Mouse (Mus musculus) heart, embryonic 10.5 days (tissue): Measurements from ENCODE around the gene Lrrc1. TPM values are rescaled to one million over a fixed set of nuclear protein-coding genes. Genes with fewer than 3 reads are reported as not detected.
A peak's percentile ranks its signal among the peaks of the same experiment; 100 is the strongest.

Experiments used
- DNase-seq: peaks from one replicate; pipeline ENCODE4 v3.0.0-alpha.2; 2017; ENCODE audit warnings: low spot score
- H3K27ac ChIP-seq: fragments of 300-500 bp; sonication (generic); 2 replicates; pipeline ENCODE4 v1.5.1; 2016; ENCODE audit warnings: mild to moderate bottlenecking
- H3K27me3 ChIP-seq: fragments of 300-500 bp; sonication (generic); 2 replicates; pipeline ENCODE4 v1.6.1; 2016; ENCODE audit warnings: mild to moderate bottlenecking; ENCODE audit not compliant: poor library complexity, insufficient read depth, severe bottlenecking
- H3K36me3 ChIP-seq: fragments of 300-500 bp; sonication (generic); 2 replicates; pipeline ENCODE4 v1.6.1; 2016; ENCODE audit warnings: mild to moderate bottlenecking, moderate library complexity
- H3K4me1 ChIP-seq: fragments of 300-500 bp; sonication (generic); 2 replicates; pipeline ENCODE4 v1.6.1; 2016; ENCODE audit warnings: mild to moderate bottlenecking
- H3K4me3 ChIP-seq: fragments of 300-500 bp; sonication (generic); 2 replicates; pipeline ENCODE4 v1.5.1; 2016; ENCODE audit warnings: mild to moderate bottlenecking, moderate library complexity
- H3K9me3 ChIP-seq: fragments of 300-500 bp; sonication (generic); 2 replicates; pipeline ENCODE4 v1.6.1; 2016; ENCODE audit warnings: mild to moderate bottlenecking, moderate library complexity
- WGBS: fragments of 180-500 bp; shearing (Covaris S2); methylation state at CpG from one replicate; pipeline ENCODE4 v1.1.7; 2016; 5-methylcytosine and 5-hydroxymethylcytosine counted together
- polyA plus RNA-seq: library from polyadenylated mRNA; unstranded; fragments of >200 nt; fragmentation: Nextera tagmentation; extraction: Ambion mirVana; gene quantifications from 2 replicates; pipeline ENCODE4 v1.2.1, GENCODE M21; 2016

Gene Lrrc1
- polyA plus RNA-seq, 1 experiment from 2014 or later, result 13.5 TPM

DNA sequence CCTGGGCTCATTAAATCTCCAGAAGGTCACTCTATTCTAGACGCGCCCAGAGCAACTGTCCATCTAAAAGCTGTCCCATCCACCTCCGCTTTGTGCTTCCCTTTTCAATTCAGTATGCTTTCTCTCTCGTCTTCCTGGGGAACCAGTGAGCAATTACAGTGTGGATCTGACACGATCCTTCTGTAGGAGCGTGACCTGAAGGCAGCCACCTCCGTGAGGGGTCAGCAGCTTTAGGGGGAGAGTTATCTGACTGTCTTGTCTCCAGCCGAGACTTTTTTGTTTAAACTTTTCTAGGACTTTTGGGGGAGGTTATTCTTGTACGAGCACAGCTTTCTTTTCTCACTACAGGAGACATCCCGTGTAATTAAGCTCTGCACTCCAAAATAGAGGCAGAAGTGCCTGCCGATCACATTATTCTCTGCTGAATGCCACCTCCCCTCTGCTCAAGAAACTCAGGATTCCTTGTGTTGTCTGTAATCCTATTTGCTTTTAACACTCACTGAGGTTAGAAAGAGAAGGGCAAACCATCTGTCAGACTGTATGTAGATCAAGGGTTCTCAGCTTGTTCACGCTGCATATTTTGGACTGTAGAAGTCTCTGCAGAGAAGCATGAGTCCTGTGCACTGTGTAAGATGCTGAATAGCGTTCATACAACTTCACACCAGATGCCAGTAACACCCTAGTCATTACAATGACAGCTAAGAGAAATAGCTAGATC is 24.3 kb upstream of the Lrrc1 start:
- Histone ChIP-seq H3K36me3 (no peaks in the 10 kb centered on the region), H3K9me3 (no peaks in the 10 kb centered on the region), H3K27ac (no peak overlapping the region), H3K27me3 (no peaks in the 10 kb centered on the region), H3K4me3 (no peak overlapping the region), H3K4me1 (peaks cover 3% of the 10 kb centered on the region; the same call in 1 of the 2 replicates)
- 48% methylated on average over 13 of the region's 13 CpGs for WGBS
- DNase-seq, result no peak

DNA sequence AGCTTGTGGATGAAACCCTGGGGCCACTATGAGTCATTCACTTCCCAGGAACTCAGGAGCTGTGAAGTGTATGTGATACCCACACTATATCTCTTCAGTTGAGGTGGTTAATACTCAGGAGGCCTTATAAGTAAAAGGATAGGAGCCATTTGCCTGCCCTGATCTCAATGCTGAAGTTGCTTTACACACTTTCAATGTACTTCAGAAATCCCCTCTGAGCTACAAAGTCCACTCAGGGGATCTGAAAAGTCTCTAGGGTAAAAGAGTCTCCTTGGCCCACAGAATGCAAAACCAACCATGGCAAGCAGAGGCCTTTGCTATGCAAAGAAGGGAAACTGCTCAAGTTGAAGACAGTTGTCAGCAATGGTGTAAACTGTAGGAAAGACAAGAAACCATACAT is 17.2 kb upstream of the Lrrc1 start:
- Histone ChIP-seq H3K9me3 (peaks cover 2% of the 10 kb centered on the region; the same call in 1 of the 2 replicates), H3K27me3 (no peaks in the 10 kb centered on the region), H3K4me1 (no peaks in the 10 kb centered on the region), H3K27ac (no peak overlapping the region), H3K36me3 (no peaks in the 10 kb centered on the region), H3K4me3 (no peak overlapping the region)
- no peak for DNase-seq

DNA sequence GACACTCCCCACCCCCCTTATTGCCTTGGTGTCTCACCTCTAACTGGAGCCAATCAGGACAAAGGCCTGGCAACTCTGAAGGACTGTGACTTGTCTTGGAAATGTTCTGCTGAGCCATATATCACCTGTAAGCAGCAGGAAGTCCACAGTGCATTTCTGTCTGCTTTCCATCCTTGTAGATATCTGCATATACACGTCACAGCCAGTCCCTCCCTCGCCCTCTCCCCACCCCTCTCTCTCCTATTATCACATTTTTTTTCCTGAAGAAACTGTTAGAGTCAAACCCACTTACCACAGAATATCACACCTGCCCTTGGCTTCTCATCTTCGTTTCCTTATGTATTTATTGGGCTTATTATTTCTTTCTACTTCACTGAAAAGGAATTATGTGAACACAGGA is 13.3 kb upstream of the Lrrc1 start:
- 58% methylated on average over 3 of the region's 3 CpGs for WGBS
- peaks cover 4% of the 10 kb centered on the region; the same call in 1 of the 2 replicates for H3K4me1 ChIP-seq
- DNase-seq, result no peak
- no peaks in the 10 kb centered on the region for H3K36me3 ChIP-seq
- no peaks in the 10 kb centered on the region for H3K27me3 ChIP-seq
- H3K4me3 ChIP-seq, result no peak overlapping the region
- peaks cover 2% of the 10 kb centered on the region; the same call in 1 of the 2 replicates for H3K9me3 ChIP-seq
- no peak overlapping the region for H3K27ac ChIP-seq

DNA sequence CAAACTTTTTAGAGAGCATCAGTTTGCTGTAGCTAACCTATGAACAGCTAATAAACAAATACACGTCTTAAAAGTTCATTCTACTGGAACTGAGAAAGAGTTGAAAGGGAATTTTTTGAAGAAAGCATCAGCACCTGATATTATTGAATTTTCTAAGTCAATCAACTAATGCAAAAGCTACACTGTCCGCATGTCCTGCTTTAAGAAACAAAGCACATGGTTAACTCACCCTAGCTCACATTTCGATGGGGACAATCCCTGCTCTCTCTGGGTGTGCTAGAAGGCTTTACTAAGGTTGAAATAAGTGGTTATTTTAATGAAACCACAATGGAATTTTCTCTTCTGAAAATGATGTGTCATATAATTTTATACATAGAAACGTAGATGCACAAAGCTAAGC is 12.5 kb upstream of the Lrrc1 start:
- DNase-seq, result no peak
- peaks cover 4% of the 10 kb centered on the region; the same call in 1 of the 2 replicates for H3K4me1 ChIP-seq
- no peaks in the 10 kb centered on the region for H3K27me3 ChIP-seq
- 88% methylated on average over 4 of the region's 4 CpGs for WGBS
- H3K9me3 ChIP-seq, result peaks cover under 1% of the 10 kb centered on the region; the same call in 1 of the 2 replicates
- no peak overlapping the region for H3K4me3 ChIP-seq
- H3K27ac ChIP-seq, result no peak overlapping the region
- no peaks in the 10 kb centered on the region for H3K36me3 ChIP-seq

DNA sequence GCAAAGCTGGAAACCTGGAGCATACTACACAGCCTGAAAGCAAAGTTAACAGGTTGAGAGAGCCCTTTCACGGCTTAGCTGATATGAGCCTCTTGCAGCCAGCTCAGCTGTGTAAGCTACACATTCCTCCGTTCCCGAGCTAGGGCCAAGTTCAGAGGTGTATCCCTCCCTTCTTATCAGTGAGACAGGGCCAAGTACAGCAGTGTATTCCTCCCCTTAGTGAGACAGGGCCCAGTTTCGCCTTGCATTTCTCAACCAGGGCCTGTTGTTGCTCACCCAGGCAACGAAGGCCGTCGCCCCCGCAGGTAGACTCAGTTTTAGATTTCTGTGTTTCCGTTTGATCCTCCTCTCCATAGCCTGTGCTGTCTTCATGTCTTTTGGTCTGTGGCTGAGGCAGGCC is 11.8 kb upstream of the Lrrc1 start:
- WGBS, result 55% methylated on average over 9 of the region's 9 CpGs
- Histone ChIP-seq H3K9me3 (no peaks in the 10 kb centered on the region), H3K4me1 (peaks cover 4% of the 10 kb centered on the region; the same call in 1 of the 2 replicates), H3K4me3 (no peak overlapping the region), H3K27ac (no peak overlapping the region), H3K36me3 (no peaks in the 10 kb centered on the region), H3K27me3 (no peaks in the 10 kb centered on the region)
- DNase-seq, result no peak

DNA sequence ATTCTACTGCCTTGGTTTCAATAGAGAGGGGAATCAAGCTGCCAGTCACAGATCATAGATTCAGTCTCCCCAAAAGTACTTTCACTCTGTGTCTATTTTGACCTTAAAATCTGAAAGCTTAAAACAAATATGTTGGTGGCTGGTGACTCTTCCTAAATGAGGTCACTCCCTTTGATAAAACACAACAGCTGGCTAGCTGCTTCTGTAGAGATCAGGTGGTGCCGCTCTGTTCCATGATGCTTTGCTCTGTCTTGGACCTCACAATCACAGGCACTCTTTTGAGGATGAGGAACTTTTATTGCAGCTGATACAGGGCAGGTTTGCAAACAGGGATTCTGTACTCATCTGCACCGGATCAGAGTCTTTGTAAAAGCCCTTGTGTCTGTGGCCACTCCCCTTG is 8.8 kb upstream of the Lrrc1 start:
- H3K36me3 ChIP-seq, result no peaks in the 10 kb centered on the region
- 66% methylated on average over 2 of the region's 2 CpGs for WGBS
- H3K4me3 ChIP-seq, result no peak overlapping the region
- no peak overlapping the region for H3K27ac ChIP-seq
- H3K9me3 ChIP-seq, result no peaks in the 10 kb centered on the region
- DNase-seq, result peak; percentile 45
- H3K4me1 ChIP-seq, result peaks cover 4% of the 10 kb centered on the region; the same call in 1 of the 2 replicates
- no peaks in the 10 kb centered on the region for H3K27me3 ChIP-seq

DNA sequence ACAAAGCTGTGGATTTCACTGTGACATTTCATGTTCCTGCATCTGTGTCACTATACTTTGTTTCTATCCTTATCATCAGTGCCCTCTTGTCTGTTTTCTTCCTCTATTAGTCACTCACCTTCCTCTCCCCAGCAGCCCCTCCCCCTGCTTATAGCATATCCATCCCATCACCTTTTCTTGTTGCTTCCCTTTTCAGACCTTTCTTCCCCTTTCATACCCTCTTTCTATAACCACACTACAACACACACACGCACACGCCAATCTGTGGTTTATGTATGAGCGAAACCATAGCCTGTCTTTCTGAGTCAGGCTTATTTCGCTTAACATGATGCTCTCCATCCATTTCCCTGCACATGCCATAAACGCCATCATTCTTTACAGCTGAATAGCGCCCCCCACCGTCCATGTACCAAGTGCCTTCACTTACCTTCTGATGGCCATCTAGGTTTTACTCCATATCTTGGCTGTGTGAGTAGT is 6.4 kb upstream of the Lrrc1 start:
- Histone ChIP-seq H3K36me3 (no peaks in the 10 kb centered on the region), H3K4me3 (no peak overlapping the region), H3K9me3 (no peaks in the 10 kb centered on the region), H3K27ac (no peak overlapping the region), H3K27me3 (no peaks in the 10 kb centered on the region), H3K4me1 (no peaks in the 10 kb centered on the region)
- DNase-seq, result no peak
- 65% methylated on average over 7 of the region's 7 CpGs for WGBS

DNA sequence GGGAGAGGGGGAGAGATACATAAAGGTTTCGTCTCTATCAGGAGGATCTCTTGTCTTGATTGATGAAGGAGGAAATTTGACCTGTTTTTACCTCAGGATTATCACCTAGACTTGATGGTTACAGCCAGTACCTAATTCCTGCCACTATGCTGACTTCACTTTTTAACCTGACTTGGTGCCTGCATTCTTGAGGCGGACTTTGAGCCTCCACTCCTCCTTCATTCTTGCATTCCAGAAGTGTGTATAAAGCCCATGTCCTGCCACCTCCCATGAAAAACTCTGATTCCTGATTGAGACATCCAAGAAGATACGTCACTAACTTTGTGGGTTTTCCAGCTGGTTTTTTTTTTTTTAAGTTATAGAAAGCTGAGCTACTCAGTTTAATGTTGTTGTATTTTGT is 1.3 kb upstream of the Lrrc1 start:
- H3K27me3 ChIP-seq, result no peaks in the 10 kb centered on the region
- H3K9me3 ChIP-seq, result no peaks in the 10 kb centered on the region
- H3K27ac ChIP-seq, result no peak overlapping the region
- 34% methylated on average over 3 of the region's 3 CpGs for WGBS
- H3K36me3 ChIP-seq, result no peaks in the 10 kb centered on the region
- H3K4me1 ChIP-seq, result peaks cover 26% of the 10 kb centered on the region
- no peak for DNase-seq
- peak overlapping the region; percentile 88; the same call in 1 of the 2 replicates for H3K4me3 ChIP-seq

DNA sequence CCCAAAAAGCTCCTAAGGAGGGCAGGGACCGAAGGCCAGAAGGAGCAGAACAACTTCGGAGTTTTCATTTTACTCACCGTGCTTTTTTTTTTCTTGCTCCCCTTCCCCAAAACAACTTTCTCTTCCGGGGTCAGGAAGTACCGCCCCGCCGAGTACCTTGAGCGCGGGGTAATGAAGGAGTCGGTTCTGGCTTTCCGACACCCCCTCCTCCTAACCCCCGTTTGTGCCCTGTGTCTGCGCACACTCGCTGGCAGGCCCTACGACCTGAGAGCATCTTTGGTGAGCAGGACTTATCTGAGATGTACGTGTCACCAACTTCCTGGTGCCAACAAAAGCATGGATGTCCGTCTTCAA is 375 bp upstream of the Lrrc1 start:
- DNase-seq, result no peak
- Histone ChIP-seq H3K4me3 (peak overlapping the region; percentile 88), H3K27ac (peak overlapping the region; percentile 96), H3K9me3 (no peaks in the 10 kb centered on the region), H3K4me1 (peaks cover 26% of the 10 kb centered on the region), H3K36me3 (no peaks in the 10 kb centered on the region), H3K27me3 (no peaks in the 10 kb centered on the region)
- 0% methylated on average over 17 of the region's 17 CpGs for WGBS

DNA sequence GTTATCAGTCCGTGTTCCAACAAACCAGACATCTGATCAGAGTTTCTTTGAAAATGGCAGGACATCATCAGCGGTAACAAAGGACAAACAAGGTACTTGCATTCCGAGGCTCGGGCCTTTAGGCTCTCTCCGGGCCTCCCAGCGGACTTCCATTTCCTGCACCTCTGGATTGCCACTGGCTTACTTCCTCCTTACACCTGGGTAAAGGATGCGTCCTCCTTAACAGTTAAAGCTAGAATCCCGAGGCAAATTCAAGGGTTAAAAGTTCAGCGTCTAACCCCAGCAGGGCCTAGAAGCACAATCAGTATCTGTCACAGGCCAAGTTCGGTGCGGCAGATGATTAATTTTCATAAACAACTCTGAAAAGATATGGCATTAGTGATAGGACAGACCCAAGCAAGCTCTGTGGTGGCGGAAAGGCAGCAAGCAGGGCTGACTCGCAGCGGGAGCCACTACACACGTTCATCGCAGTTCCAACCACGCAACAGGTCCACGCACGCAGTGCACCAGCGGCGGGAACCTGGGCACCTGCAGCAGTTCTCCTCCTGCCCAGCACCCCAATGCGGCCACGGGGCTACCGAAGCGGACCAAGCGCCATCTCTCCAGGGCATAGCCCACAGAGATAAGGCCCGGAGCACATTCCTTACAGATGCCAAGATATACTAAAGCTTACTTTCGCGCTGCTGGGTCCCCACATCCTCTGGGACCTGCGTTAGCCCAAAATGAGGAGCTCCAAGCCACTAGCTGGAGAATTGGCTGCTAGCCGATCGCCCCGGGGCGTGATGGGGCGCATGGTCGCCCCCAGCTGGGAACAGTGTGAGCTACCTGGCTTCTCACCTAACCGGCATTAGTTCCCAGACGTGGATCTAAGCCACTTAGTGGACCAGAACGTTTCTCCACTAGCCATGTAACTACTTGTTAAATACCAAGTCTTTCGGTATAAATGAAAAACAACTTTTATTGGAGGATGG is 1.0 kb downstream of the Lrrc1 start:
- H3K27me3 ChIP-seq, result no peaks in the 10 kb centered on the region
- WGBS, result under 1% methylated on average over 40 of the region's 40 CpGs
- H3K27ac ChIP-seq, result peak overlapping the region; percentile 96

DNA sequence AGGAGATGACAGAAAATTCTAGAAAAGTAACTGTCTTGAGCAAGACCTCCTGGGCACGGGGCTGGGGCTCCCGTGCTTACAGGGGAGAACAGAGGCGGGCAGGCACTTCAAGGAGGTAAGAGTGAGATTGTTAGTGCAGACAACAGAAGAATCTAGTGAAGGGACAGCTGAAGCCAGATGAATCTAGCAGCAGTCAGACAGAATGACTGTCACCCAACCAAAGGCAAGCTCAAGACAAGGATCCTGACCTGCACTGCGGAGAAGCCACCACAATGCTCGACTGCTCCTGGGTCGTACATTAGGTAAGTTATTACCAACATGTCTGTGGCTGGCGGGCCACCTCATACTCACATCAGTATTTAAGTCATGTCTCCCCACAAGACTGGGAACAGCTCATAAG is 3.1 kb downstream of the Lrrc1 start:
- Histone ChIP-seq H3K4me3 (no peak overlapping the region), H3K4me1 (peaks cover 48% of the 10 kb centered on the region), H3K36me3 (no peaks in the 10 kb centered on the region), H3K27ac (no peak overlapping the region), H3K9me3 (no peaks in the 10 kb centered on the region), H3K27me3 (no peaks in the 10 kb centered on the region)
- 90% methylated on average over 7 of the region's 7 CpGs for WGBS
- no peak for DNase-seq

More for the DNA sequence above, 1.0 kb downstream of the Lrrc1 start:
- Histone ChIP-seq H3K4me1 (peaks cover 27% of the 10 kb centered on the region), H3K9me3 (no peaks in the 10 kb centered on the region), H3K4me3 (peak overlapping the region; percentile 88), H3K36me3 (no peaks in the 10 kb centered on the region)
- peak; percentile 63 for DNase-seq

DNA sequence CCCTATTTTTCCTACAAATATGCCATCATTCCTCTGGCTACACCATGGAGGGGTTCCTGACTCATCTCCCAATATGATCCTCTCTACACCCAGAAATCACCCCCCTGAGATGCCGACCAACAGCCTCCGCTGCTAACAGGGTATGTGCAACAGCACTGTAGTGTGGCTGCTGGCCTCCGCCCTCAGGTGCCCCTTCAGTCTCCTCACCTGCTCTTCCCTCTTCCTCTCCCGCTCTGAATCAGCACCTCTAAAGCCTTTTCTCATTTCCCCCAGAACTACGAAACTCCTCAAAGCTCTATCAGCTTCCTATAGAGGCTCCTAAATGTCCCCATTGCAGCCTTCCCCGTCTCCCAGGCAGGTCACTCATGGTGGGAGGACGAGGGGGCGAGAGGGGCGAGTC is 5.4 kb downstream of the Lrrc1 start:
- H3K4me1 ChIP-seq, result peaks cover 58% of the 10 kb centered on the region
- 86% methylated on average over 9 of the region's 9 CpGs for WGBS
- no peaks in the 10 kb centered on the region for H3K27me3 ChIP-seq
- no peak for DNase-seq
- H3K9me3 ChIP-seq, result no peaks in the 10 kb centered on the region
- no peak overlapping the region for H3K4me3 ChIP-seq
- no peaks in the 10 kb centered on the region for H3K36me3 ChIP-seq
- H3K27ac ChIP-seq, result no peak overlapping the region

DNA sequence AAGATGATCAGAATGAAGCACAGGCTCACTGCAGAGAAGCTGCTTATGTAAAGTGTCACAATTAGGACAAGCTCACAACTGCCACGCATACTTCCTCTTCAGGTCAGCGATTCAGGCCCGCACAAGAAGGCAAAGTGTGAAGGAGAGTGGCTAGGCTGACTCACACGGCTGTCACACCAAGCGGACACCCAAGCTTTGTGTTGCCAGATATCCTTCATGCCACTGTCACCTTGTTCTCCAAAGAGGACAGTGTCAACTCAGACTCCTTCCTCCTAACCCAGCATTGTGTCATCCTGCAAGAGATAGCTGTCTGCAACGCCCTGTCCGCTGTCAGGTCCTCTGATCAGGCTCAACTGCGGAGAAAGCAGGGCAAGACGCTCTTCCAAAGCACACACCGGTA is 7.3 kb downstream of the Lrrc1 start:
- 51% methylated on average over 10 of the region's 10 CpGs for WGBS

More for the DNA sequence above, 7.3 kb downstream of the Lrrc1 start:
- Histone ChIP-seq H3K4me1 (peaks cover 60% of the 10 kb centered on the region), H3K27ac (no peak overlapping the region), H3K9me3 (no peaks in the 10 kb centered on the region), H3K4me3 (no peak overlapping the region), H3K36me3 (no peaks in the 10 kb centered on the region), H3K27me3 (no peaks in the 10 kb centered on the region)
- DNase-seq, result no peak
